Mouse (Mus musculus) hematopoietic multipotent progenitor cell, adult 10-12 weeks (in vitro differentiated cells): ENCODE results near the gene Mymk. TPM values are rescaled to one million over a fixed set of nuclear protein-coding genes. Genes with fewer than 3 reads are reported as not detected.

Experiments used
- polyA plus RNA-seq: library from polyadenylated mRNA; stranded (reverse); fragments of >175 nt; gene quantifications from 2 replicates; pipeline ENCODE4 v1.2.3, GENCODE M21; 2012; ENCODE audit warnings: low replicate concordance

The Mymk gene
- not detected in 2 replicates for polyA plus RNA-seq

GRCm38 (mm10) chr2:27071978-27072377 lies at the start of gene Mymk:
TSS of gene Mymk (minus strand) at chr2:27072179.

GRCm38 (mm10) chr2:27079152-27079584 lies 7.2 kb upstream of the Mymk start, which contains the start of gene Adamtsl2:
TSS of gene Adamtsl2 (plus strand) at chr2:27079379.

GRCm38 (mm10) chr2:27027618-27028436 lies 44.2 kb downstream of the Mymk start, which contains the start of gene Slc2a6:
TSS of gene Slc2a6 (minus strand) at chr2:27027998.

Other genes with a start within 250 kb of the Mymk start
- gene Abo, start 207.2 kb downstream of the Mymk start, polyA plus RNA-seq, result not detected in 2 replicates
- 17.3 and 24.2 TPM in 2 replicates for gene Surf6, start 169.3 kb downstream of the Mymk start, polyA plus RNA-seq
- 30.0 and 42.0 TPM in 2 replicates for gene Med22, start 161.5 kb downstream of the Mymk start, polyA plus RNA-seq
- 1,773 and 2,822 TPM in 2 replicates for gene Rpl7a, start 161.4 kb downstream of the Mymk start, polyA plus RNA-seq
- 3.5 and 9.7 TPM in 2 replicates for gene Surf2, start 155.8 kb downstream of the Mymk start, polyA plus RNA-seq
- gene Surf1, start 155.6 kb downstream of the Mymk start, polyA plus RNA-seq, result 16.2 and 34.5 TPM in 2 replicates
- gene Surf4, start 138.3 kb downstream of the Mymk start, polyA plus RNA-seq, result 81.8 and 126 TPM in 2 replicates
- 0.08 and 0.20 TPM in 2 replicates for gene Stkld1, start 138.1 kb downstream of the Mymk start, polyA plus RNA-seq
- 114 and 123 TPM in 2 replicates for gene Rexo4, start 107.8 kb downstream of the Mymk start, polyA plus RNA-seq
- gene Adamts13, start 98.8 kb downstream of the Mymk start, polyA plus RNA-seq, result 0.13 and 0.31 TPM in 2 replicates
- 13.2 and 37.1 TPM in 2 replicates for gene Cacfd1, start 62.3 kb downstream of the Mymk start, polyA plus RNA-seq
- gene Slc2a6, start 44.2 kb downstream of the Mymk start, polyA plus RNA-seq, result 18.4 and 23.1 TPM in 2 replicates
- 0.08 and 1.0 TPM in 2 replicates for gene Adamtsl2, start 7.2 kb upstream of the Mymk start, polyA plus RNA-seq
- 0.07 TPM in 1 of 2 replicates, not detected in the other for gene Fam163b, start 70.3 kb upstream of the Mymk start, polyA plus RNA-seq
- gene Dbh, start 93.1 kb upstream of the Mymk start, polyA plus RNA-seq, result not detected in 2 replicates
- 1.1 and 2.1 TPM in 2 replicates for gene Sardh, start 176.2 kb upstream of the Mymk start, polyA plus RNA-seq